Mouse (Mus musculus) testis, adult 2 months (tissue): ENCODE measurements at regions not wholly inside any gene's neighbourhood (a gene's known extent, or its start where the extent isn't known, plus 50 kb on each side); places are given as distances from the start of the nearest gene placed in this dataset.
"Not testable (repeated sequence)": the region's sequence is repeated elsewhere in the genome, so short reads cannot be mapped to it uniquely, and the experiment has no call there.

Experiments used
- H3K27ac ChIP-seq: fragments of 200-500 bp; 2 replicates; pipeline ENCODE4 v1.5.1; 2012; ENCODE audit warnings: low read depth, low read length; ENCODE audit not compliant: control insufficient read depth, insufficient read depth
- H3K27me3 ChIP-seq: fragments of 200-500 bp; 2 replicates; pipeline ENCODE4 v1.6.1; 2012; ENCODE audit warnings: mild to moderate bottlenecking, low read length, moderate library complexity; ENCODE audit not compliant: control insufficient read depth, insufficient read depth
- H3K36me3 ChIP-seq: fragments of 200-500 bp; 2 replicates; pipeline ENCODE4 v1.6.1; 2012; ENCODE audit warnings: mild to moderate bottlenecking, low read length; ENCODE audit not compliant: control insufficient read depth, insufficient read depth
- H3K4me1 ChIP-seq: fragments of 200-500 bp; 2 replicates; pipeline ENCODE4 v1.6.1; 2012; ENCODE audit warnings: low read length; ENCODE audit not compliant: control insufficient read depth, insufficient read depth
- H3K4me3 ChIP-seq: fragments of 200-500 bp; 2 replicates; pipeline ENCODE4 v1.5.1; 2012; ENCODE audit warnings: low read depth, mild to moderate bottlenecking, low read length, moderate library complexity, mixed read lengths; ENCODE audit not compliant: control insufficient read depth
- CTCF ChIP-seq: fragments of 200-500 bp; IDR thresholded peaks from 2 replicates; pipeline ENCODE4 v1.5.1; 2012; ENCODE audit warnings: low read depth, mild to moderate bottlenecking, inconsistent platforms, low read length, moderate library complexity; ENCODE audit not compliant: control insufficient read depth, insufficient read depth, insufficient replicate concordance
- POLR2A ChIP-seq: fragments of 200-500 bp; IDR thresholded peaks from 2 replicates; pipeline ENCODE4 v1.6.1; 2012; ENCODE audit warnings: low read depth, mild to moderate bottlenecking, inconsistent platforms, low read length, moderate library complexity; ENCODE audit not compliant: control insufficient read depth

- H3K27me3 ChIP-seq: no peaks in the 10 kb centered on the region
- no peak overlapping the region for H3K27ac ChIP-seq
- H3K4me1 ChIP-seq: no peaks in the 10 kb centered on the region
- no peaks in the 10 kb centered on the region for H3K36me3 ChIP-seq
- TF ChIP-seq CTCF (no peak), POLR2A (no peak)
- H3K4me3 ChIP-seq: no peak overlapping the region
These were observed 363.2 kb upstream of the Cwc22 start for GRCm38 (mm10) chr2:78309361-78309760.

GRCm38 (mm10) chr2:78306897-78307296 lies 360.7 kb upstream of the Cwc22 start:
- no peaks in the 10 kb centered on the region for H3K36me3 ChIP-seq
- no peaks in the 10 kb centered on the region for H3K4me1 ChIP-seq
- H3K4me3 ChIP-seq: no peak overlapping the region
- H3K27ac ChIP-seq: no peak overlapping the region
- TF ChIP-seq CTCF (no peak), POLR2A (no peak)
- H3K27me3 ChIP-seq: no peaks in the 10 kb centered on the region

GRCm38 (mm10) chr2:78291665-78292064 lies 345.5 kb upstream of the Cwc22 start:
- no peak for TF ChIP-seq CTCF
- TF ChIP-seq POLR2A: no peak
- Histone ChIP-seq H3K27me3 (no peaks in the 10 kb centered on the region), H3K36me3 (no peaks in the 10 kb centered on the region), H3K27ac (no peak overlapping the region), H3K4me3 (no peak overlapping the region), H3K4me1 (no peaks in the 10 kb centered on the region)

GRCm38 (mm10) chr2:78284806-78285205 lies 338.6 kb upstream of the Cwc22 start:
- Histone ChIP-seq H3K27ac (no peak overlapping the region), H3K36me3 (no peaks in the 10 kb centered on the region), H3K4me1 (no peaks in the 10 kb centered on the region), H3K4me3 (no peak overlapping the region), H3K27me3 (no peaks in the 10 kb centered on the region)
- TF ChIP-seq CTCF (no peak), POLR2A (no peak)

- no peak overlapping the region for H3K27ac ChIP-seq
These were observed 337.4 kb upstream of the Cwc22 start for GRCm38 (mm10) chr2:78283605-78284004.

GRCm38 (mm10) chr2:78281846-78282245 lies 335.7 kb upstream of the Cwc22 start:
- H3K27me3 ChIP-seq, H3K4me1 ChIP-seq, H3K36me3 ChIP-seq: not testable (repeated sequence)

More at GRCm38 (mm10) chr2:78283605-78284004, 337.4 kb upstream of the Cwc22 start:
- no peak for TF ChIP-seq CTCF
- no peak for TF ChIP-seq POLR2A
- no peak overlapping the region for H3K4me3 ChIP-seq
- H3K4me1 ChIP-seq: no peaks in the 10 kb centered on the region
- no peaks in the 10 kb centered on the region for H3K27me3 ChIP-seq
- H3K36me3 ChIP-seq: no peaks in the 10 kb centered on the region

GRCm38 (mm10) chr2:78280219-78280915 lies 334.2 kb upstream of the Cwc22 start:
- Histone ChIP-seq H3K4me3 (no peak overlapping the region), H3K27me3 (no peaks in the 10 kb centered on the region), H3K27ac (no peak overlapping the region), H3K36me3 (no peaks in the 10 kb centered on the region), H3K4me1 (no peaks in the 10 kb centered on the region)
- TF ChIP-seq POLR2A (no peak), CTCF (no peak)

More at GRCm38 (mm10) chr2:78281846-78282245, 335.7 kb upstream of the Cwc22 start:
- H3K27ac ChIP-seq, H3K4me3 ChIP-seq: not testable (repeated sequence)
